Mouse (Mus musculus) erythroblast, embryonic 14.5 days (primary cell): Measurements from ENCODE around the gene Dok1.

Experiments
- GATA1 ChIP-seq: IDR thresholded peaks from 2 replicates; pipeline ENCODE4 v1.6.1; 2012; ENCODE audit warnings: low read length, inconsistent platforms, mixed read lengths
- TAL1 ChIP-seq: IDR thresholded peaks from 3 replicates; pipeline ENCODE4 v1.6.1; 2012; ENCODE audit warnings: low read length, inconsistent platforms, mixed read lengths

DNA sequence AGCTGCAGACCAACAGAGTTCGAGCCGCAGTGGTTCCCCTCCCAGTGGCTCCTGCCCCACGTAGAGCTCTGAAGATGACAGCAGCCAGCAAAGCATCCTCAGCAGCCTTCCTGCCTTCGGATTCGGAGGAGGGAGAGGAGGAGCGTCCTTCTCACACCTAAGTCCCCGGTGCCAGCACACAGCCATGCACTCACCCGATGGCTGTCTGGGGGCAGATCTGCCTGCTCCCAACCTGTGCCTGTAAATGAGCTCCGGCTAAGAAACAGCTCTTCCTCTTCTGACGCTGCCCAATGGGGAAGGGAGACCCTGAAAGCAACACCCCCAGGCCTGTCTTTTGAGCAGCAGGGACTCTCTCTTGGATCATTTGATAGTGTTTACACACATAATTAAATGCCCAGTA, 3.5 kb downstream of the Dok1 start:
- no peak for TF ChIP-seq TAL1
- TF ChIP-seq GATA1 = no peak
